ENCODE assay signal across 7 mouse cellular contexts in the genomic region with DNA sequence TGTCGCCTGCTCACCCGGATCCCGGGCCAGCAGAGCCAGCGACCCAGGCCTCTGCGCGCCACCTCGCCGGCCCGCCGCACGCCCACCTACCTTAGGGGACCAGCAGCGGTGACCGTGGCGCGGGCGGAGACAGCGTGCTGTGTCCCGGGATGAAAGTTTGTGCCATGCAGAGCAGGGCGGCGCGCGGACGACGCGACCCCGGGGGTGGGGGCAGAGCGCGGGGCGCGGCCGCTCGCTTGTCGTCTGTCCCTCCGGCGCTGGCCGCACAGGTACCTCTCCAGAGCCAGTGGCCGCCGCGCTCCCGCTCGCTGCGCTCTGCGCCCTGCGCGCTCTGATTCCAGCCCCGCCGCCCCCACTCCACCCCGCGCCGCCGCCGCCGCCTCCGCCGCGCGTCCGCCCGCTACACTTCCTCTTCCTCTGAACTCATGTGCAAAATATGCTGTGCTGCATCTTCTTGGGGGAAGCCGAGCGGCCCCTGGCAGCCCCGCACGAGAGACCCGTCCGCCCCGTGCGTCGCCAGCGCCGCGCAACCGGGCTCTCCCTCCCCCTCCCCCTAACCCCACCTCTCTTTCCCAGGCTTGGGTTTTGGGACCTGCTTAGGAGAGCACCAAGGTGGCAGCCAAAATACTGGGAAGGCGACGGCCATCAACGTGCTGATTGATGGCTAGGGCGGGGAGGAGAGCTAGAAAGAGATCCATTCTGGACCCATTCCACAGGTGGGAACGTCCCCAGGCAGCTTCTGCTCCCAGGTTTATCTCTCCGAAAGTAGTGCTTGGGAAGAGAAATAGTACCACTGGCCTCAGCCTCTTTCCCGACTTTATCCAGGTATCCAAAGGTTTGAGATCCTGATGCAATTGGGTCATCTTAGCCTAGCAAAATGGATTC. TPM values are rescaled to one million over a fixed set of nuclear protein-coding genes. Genes with fewer than 3 reads are reported as not detected.
DNase-seq lines count a peak whose midpoint lies in the region; ATAC-seq and TF ChIP-seq lines count a peak whose summit lies in the region.

A gene (minus strand): TSS at position 544 of the 885 bp plus-strand sequence.

- peaks cover 22% of the 10 kb centered on the region for H3K4me1 ChIP-seq in hindbrain, embryonic 14.5 days (replicated peaks; ENCODE audit: control insufficient read depth, insufficient read depth, low read length)
- no peaks in the 10 kb centered on the region; the same call in 1 of the 2 replicates for H3K4me1 ChIP-seq in small intestine, adult 2 months (ENCODE audit: control insufficient read depth, insufficient read depth, insufficient read length, low read length)

- peak; percentile 44; the same call in 1 of the 2 replicates for ATAC-seq in hindbrain, embryonic 14.5 days (ENCODE audit: low FRiP score)
- ATAC-seq in megakaryocyte, adult 5-6 weeks (ENCODE audit: poor library complexity, severe bottlenecking) = peak; percentile 51

- no peaks in the 10 kb centered on the region for H3K9me3 ChIP-seq in hindbrain, embryonic 14.5 days (ENCODE audit: control insufficient read depth, low read length)

- H3K27ac ChIP-seq in gastrocnemius, adult 2 months = peak within 1 kb of the TSS; percentile 93
- no peak within 1 kb of the TSS for H3K27ac ChIP-seq in hindbrain, embryonic 14.5 days
- peak within 1 kb of the TSS; percentile 49 for H3K27ac ChIP-seq in small intestine, adult 2 months (ENCODE audit: insufficient read depth, low read depth, low read length)

- peak within 1 kb of the TSS; percentile 94 for H3K4me3 ChIP-seq in gastrocnemius, adult 2 months
- H3K4me3 ChIP-seq in hindbrain, embryonic 14.5 days (replicated peaks; ENCODE audit: low read length) = peak within 1 kb of the TSS; percentile 73
- H3K4me3 ChIP-seq in small intestine, adult 2 months (ENCODE audit: low read depth, low read length) = peak within 1 kb of the TSS; percentile 92

- H3K36me3 ChIP-seq in hindbrain, embryonic 14.5 days (replicated peaks; ENCODE audit: control insufficient read depth, insufficient read depth) = no peaks in the 10 kb centered on the region
- H3K36me3 ChIP-seq in small intestine, adult 2 months (ENCODE audit: control insufficient read depth, insufficient read depth, low read length) = no peaks in the 10 kb centered on the region

- no peak for TF ChIP-seq CTCF in gastrocnemius, adult 2 months (IDR thresholded peaks at IDR 0.05)
- TF ChIP-seq CTCF in small intestine, adult 2 months (IDR thresholded peaks at IDR 0.05; ENCODE audit: extremely low read depth, insufficient read length, insufficient replicate concordance, low read depth, low read length) = no peak

- peaks cover 21% of the 10 kb centered on the region for H3K27me3 ChIP-seq in hindbrain, embryonic 14.5 days (ENCODE audit: control insufficient read depth, insufficient read depth, low read length)
- no peaks in the 10 kb centered on the region for H3K27me3 ChIP-seq in small intestine, adult 2 months (ENCODE audit: control insufficient read depth, insufficient read depth, low read length)

- H3K9ac ChIP-seq in hindbrain, embryonic 14.5 days = peak within 1 kb of the TSS; percentile 71

- WGBS in hindbrain, embryonic 14.5 days = 1% methylated on average over 67 of the region's 79 CpGs
- 3% methylated on average over 77 of the region's 79 CpGs for WGBS in small intestine, adult 2 months

- intact Hi-C loops in gastrocnemius, adult 2 months (cut with DNase I) = loop anchor here (1.0 to 5.0 kb wide), 2 partner anchors 222 to 238 kb away; no protein-coding TSS in a partner anchor

- H3K4me2 ChIP-seq in hindbrain, embryonic 14.5 days (replicated peaks) = peak within 1 kb of the TSS; percentile 100

- no peak for TF ChIP-seq POLR2A in small intestine, adult 2 months (IDR thresholded peaks at IDR 0.05; ENCODE audit: low read depth, low read length)

- DNase-seq in ES-CJ7 (ENCODE audit: low read depth, low spot score) = peak; percentile 47
- peak; percentile 53 for DNase-seq in adrenal gland, postnatal 25 days
- peak; percentile 82 for DNase-seq in gastrocnemius, adult 2 months
- DNase-seq in hindbrain, embryonic 14.5 days (ENCODE audit: low spot score) = no peak
- no peak for DNase-seq in layer of hippocampus, postnatal 36 days

RNA-seq across cellular contexts. Expression of the gene that starts here (rescaled TPM):
- 7.7 and 11.4 TPM in 2 replicates for total RNA-seq in adrenal gland, postnatal 25 days (2021)
- total RNA-seq in gastrocnemius, adult 2 months (2021) = 10 to 100 TPM; 11.4 to 16.9 TPM
- 21.0 and 23.0 TPM in 2 replicates for polyA plus RNA-seq in hindbrain, embryonic 14.5 days (2014; fragmentation: Nextera tagmentation; extraction: Ambion mirVana)
- total RNA-seq in layer of hippocampus, postnatal 36 days (2021) = 10 to 100 TPM; 12.5 to 14.4 TPM
- 12.0 and 13.0 TPM in 2 replicates for total RNA-seq in megakaryocyte, adult 5-6 weeks (2015)
- 23.1 and 29.0 TPM in 2 replicates for total RNA-seq in megakaryocyte, adult 5-6 weeks (2017)
- 6.5 and 24.7 TPM in 2 replicates for polyA plus RNA-seq in small intestine, adult 2 months (2012; rRNA removed)

Comparison
In these comparisons a context has a peak if more than half of its experiments do, and no peak if none do; other contexts are left out.
1. DNase-seq: peak in ES-CJ7 (single experiment), adrenal gland, postnatal 25 days (single experiment) and gastrocnemius, adult 2 months (single experiment); none in hindbrain, embryonic 14.5 days (single experiment) and layer of hippocampus, postnatal 36 days (0 of 2).
2. Peak in every context shown above with its lines, with median percentiles within 50 percentile points of each other: H3K4me3 ChIP-seq.